Mouse (Mus musculus) G1E (cell line): ENCODE measurements around the gene Nme1. TPM values are rescaled to one million over a fixed set of nuclear protein-coding genes. Genes with fewer than 3 reads are reported as not detected.

ENCODE experiments used
- ATAC-seq: 2 replicates; pipeline ENCODE4 v1.8.0; 2016; ENCODE audit warnings: mild to moderate bottlenecking; ENCODE audit not compliant: insufficient number of reproducible peaks, poor library complexity, low FRiP score, severe bottlenecking; ENCODE audit errors: extremely low read depth
- DNase-seq: peaks from one replicate; pipeline ENCODE4 v3.0.0; 2012; ENCODE audit warnings: low spot score
- H3K27me3 ChIP-seq: 2 replicates; pipeline ENCODE4 v1.6.1; 2012; ENCODE audit warnings: mild to moderate bottlenecking, low read length, inconsistent platforms; ENCODE audit not compliant: insufficient read depth
- H3K36me3 ChIP-seq: replicated peaks from 2 replicates; pipeline ENCODE3; 2012; ENCODE audit warnings: mild to moderate bottlenecking, inconsistent platforms
- H3K4me1 ChIP-seq: 2 replicates; pipeline ENCODE4 v1.6.1; 2012; ENCODE audit warnings: low read depth, low read length, inconsistent platforms, mixed read lengths; ENCODE audit not compliant: insufficient read depth
- H3K4me3 ChIP-seq: 2 replicates; pipeline ENCODE4 v1.5.1; 2012; ENCODE audit warnings: low read depth, mild to moderate bottlenecking, inconsistent platforms, low read length, moderate library complexity, mixed read lengths
- H3K9me3 ChIP-seq: replicated peaks from 2 replicates; pipeline ENCODE4 v1.6.1; 2012; ENCODE audit warnings: inconsistent platforms
- CTCF ChIP-seq: IDR thresholded peaks from 2 replicates; pipeline ENCODE4 v1.5.1; 2012; ENCODE audit warnings: low read depth, low read length, inconsistent platforms, mixed read lengths
- GATA1 ChIP-seq: IDR thresholded peaks from 2 replicates; pipeline ENCODE4 v1.6.1; 2012; ENCODE audit warnings: borderline replicate concordance, low read length, inconsistent platforms, mixed read lengths
- GATA2 ChIP-seq: IDR thresholded peaks from 2 replicates; pipeline ENCODE4 v1.6.1; 2012; ENCODE audit warnings: low read depth, low read length, inconsistent platforms, borderline replicate concordance
- POLR2AphosphoS5 ChIP-seq: IDR thresholded peaks from 2 replicates; pipeline ENCODE4 v1.6.1; 2012; ENCODE audit warnings: low read depth, low read length, inconsistent platforms; ENCODE audit not compliant: insufficient replicate concordance
- TAL1 ChIP-seq: conservative IDR thresholded peaks from 2 replicates; pipeline ENCODE4 v1.6.1; 2012; ENCODE audit warnings: low read depth, low read length, inconsistent platforms, mixed read lengths
- polyA plus RNA-seq: library from polyadenylated mRNA; stranded (reverse); fragments of >175 nt; gene quantifications from 2 replicates; pipeline ENCODE4 v1.2.3, GENCODE M21; 2012
- total RNA-seq, 2 experiments: library from RNA; stranded (forward) in 1 of 2; stranded (reverse) in 1 of 2; fragments of 200-1000 nt in 1 of 2; fragments of >200 nt in 1 of 2; fragmentation: Nextera tagmentation in 1 of 2; gene quantifications; 2 replicates each; pipeline ENCODE4 v1.2.3; 2014 to 2017

The Nme1 gene
- total and polyA plus RNA-seq, 3 experiments = 6.5 to 142 (median 59.1) TPM

GRCm38 (mm10) chr11:93995720-93996305 lies 27.5 kb upstream of the Nme1 start, which contains the start of gene Spag9:
Gene Spag9, plus strand, starts transcription at chr11:93996091.
- ATAC-seq (peak; percentile 74), DNase-seq (peak; percentile 89)
- H3K4me1 ChIP-seq = peaks cover 48% of the 10 kb centered on the region
- TF ChIP-seq TAL1 (no peak), CTCF (no peak), GATA1 (no peak)
- no peaks in the 10 kb centered on the region for H3K9me3 ChIP-seq
- H3K27me3 ChIP-seq = no peaks in the 10 kb centered on the region
- peak within 1 kb of the TSS; percentile 99 for H3K4me3 ChIP-seq
- H3K36me3 ChIP-seq = peaks cover 19% of the 10 kb centered on the region

- peak; percentile 83 for DNase-seq
Observed at GRCm38 (mm10) chr11:93995111-93995719, 26.9 kb upstream of the Nme1 start.

GRCm38 (mm10) chr11:93994531-93994930 lies 26.2 kb upstream of the Nme1 start:
- no peak for DNase-seq

More at GRCm38 (mm10) chr11:93995111-93995719, 26.9 kb upstream of the Nme1 start:
- Histone ChIP-seq H3K4me1 (peaks cover 48% of the 10 kb centered on the region), H3K4me3 (peak overlapping the region; percentile 99), H3K27me3 (0 out of 2 replicates have a peak, but pooled peaks cover under 1% of the 10 kb centered on the region), H3K9me3 (no peaks in the 10 kb centered on the region), H3K36me3 (peaks cover 17% of the 10 kb centered on the region)
- peak; percentile 89 for ATAC-seq
- no peak for TF ChIP-seq CTCF
- TF ChIP-seq GATA1 = no peak
- no peak for TF ChIP-seq GATA2
- TF ChIP-seq POLR2AphosphoS5 = no peak
- TF ChIP-seq TAL1 = no peak

GRCm38 (mm10) chr11:93988328-93989062 lies 20.2 kb upstream of the Nme1 start:
- no peaks in the 10 kb centered on the region for H3K9me3 ChIP-seq
- ATAC-seq (no peak), DNase-seq (no peak)
- no peaks in the 10 kb centered on the region for H3K36me3 ChIP-seq
- TF ChIP-seq GATA1 (no peak), POLR2AphosphoS5 (no peak), GATA2 (no peak), TAL1 (no peak)
- H3K4me1 ChIP-seq = peaks cover 19% of the 10 kb centered on the region
- peaks cover 6% of the 10 kb centered on the region for H3K27me3 ChIP-seq
- no peak overlapping the region for H3K4me3 ChIP-seq

More at GRCm38 (mm10) chr11:93994531-93994930, 26.2 kb upstream of the Nme1 start:
- Histone ChIP-seq H3K9me3 (no peaks in the 10 kb centered on the region), H3K4me1 (peaks cover 47% of the 10 kb centered on the region), H3K36me3 (peaks cover 14% of the 10 kb centered on the region), H3K27me3 (0 out of 2 replicates have a peak, but pooled peaks cover 6% of the 10 kb centered on the region), H3K4me3 (peak overlapping the region; percentile 99)
- TF ChIP-seq CTCF = no peak
- TF ChIP-seq TAL1 = no peak
- TF ChIP-seq POLR2AphosphoS5 = no peak
- TF ChIP-seq GATA1 = no peak
- no peak for TF ChIP-seq GATA2
- ATAC-seq = no peak

GRCm38 (mm10) chr11:93987625-93988327 lies 19.5 kb upstream of the Nme1 start:
- DNase-seq (no peak), ATAC-seq (no peak)
- Histone ChIP-seq H3K9me3 (no peaks in the 10 kb centered on the region), H3K4me1 (peaks cover 18% of the 10 kb centered on the region), H3K27me3 (peaks cover 14% of the 10 kb centered on the region), H3K4me3 (no peak overlapping the region), H3K36me3 (no peaks in the 10 kb centered on the region)
- TF ChIP-seq GATA2 = no peak
- no peak for TF ChIP-seq TAL1

GRCm38 (mm10) chr11:93987026-93987425 lies 18.7 kb upstream of the Nme1 start:
- Histone ChIP-seq H3K9me3 (no peaks in the 10 kb centered on the region), H3K36me3 (no peaks in the 10 kb centered on the region), H3K27me3 (peaks cover 19% of the 10 kb centered on the region), H3K4me1 (peaks cover 17% of the 10 kb centered on the region), H3K4me3 (no peak overlapping the region)
- ATAC-seq = no peak
- DNase-seq = no peak
- TF ChIP-seq POLR2AphosphoS5 (no peak), TAL1 (no peak), GATA1 (no peak), GATA2 (no peak), CTCF (no peak)
